Mouse (Mus musculus) thymus, adult 2 months (tissue): Measurements from ENCODE around the gene Rhbdd1.

Source experiments
- CTCF ChIP-seq: fragments of 200-500 bp; IDR thresholded peaks from 2 replicates; pipeline ENCODE4 v1.5.1; 2012; ENCODE audit warnings: mild to moderate bottlenecking, control low read depth, low read length, moderate library complexity, borderline replicate concordance; ENCODE audit not compliant: control insufficient read depth, poor library complexity, insufficient read depth; ENCODE audit errors: extremely low read depth
- POLR2A ChIP-seq: fragments of 200-500 bp; IDR thresholded peaks from 2 replicates; pipeline ENCODE4 v1.6.1; 2012; ENCODE audit warnings: mild to moderate bottlenecking, low read length, control low read depth, moderate library complexity; ENCODE audit not compliant: control insufficient read depth, poor library complexity, insufficient read depth; ENCODE audit errors: extremely low read depth

GRCm38 (mm10) chr1:82384106-82384505 lies 67.9 kb downstream of the Rhbdd1 start:
- TF ChIP-seq CTCF (no peak), POLR2A (no peak)
